7 mouse cellular contexts compared by ENCODE assay signal in genomic region chr9:37053041-37053440, GRCm38 (mm10).
DNase-seq lines count a peak whose midpoint lies in the region; ATAC-seq and TF ChIP-seq lines count a peak whose summit lies in the region.

No protein-coding gene starts in this region.

- no peak for ATAC-seq in heart, embryonic 13.5 days (ENCODE audit: extremely low read depth, insufficient number of reproducible peaks, low FRiP score, low TSS enrichment)
- peak; percentile 36; the same call in 1 of the 2 replicates for ATAC-seq in limb, embryonic 11.5 days (ENCODE audit: insufficient number of reproducible peaks, low FRiP score, low TSS enrichment, low read depth)

- H3K27me3 ChIP-seq in ES-Bruce4 (ENCODE audit: control insufficient read depth, insufficient read depth, low read length, poor library complexity, severe bottlenecking) = no peaks in the 10 kb centered on the region
- H3K27me3 ChIP-seq in heart, embryonic 13.5 days (replicated peaks) = no peaks in the 10 kb centered on the region
- peaks cover 5% of the 10 kb centered on the region; the same call in 1 of the 2 replicates for H3K27me3 ChIP-seq in limb, embryonic 11.5 days (ENCODE audit: control insufficient read depth, insufficient read depth, low read length)

- peak; percentile 4 for DNase-seq in 416B (ENCODE audit: low read depth)
- peak; percentile 75 for DNase-seq in limb, embryonic 11.5 days (ENCODE audit: low spot score)
- no peak for DNase-seq in spleen, postnatal 4 days (ENCODE audit: low spot score in 2 of 2)
- no peak for DNase-seq in layer of hippocampus, postnatal 25 days (ENCODE audit: extremely low spot score in 1 of 2, low spot score in 1 of 2)
- no peak for DNase-seq in cerebellum, postnatal 36 days

- TF ChIP-seq EP300 in ES-Bruce4 (IDR thresholded peaks at IDR 0.05; ENCODE audit: insufficient read depth, low read depth, low read length) = no peak

- WGBS in heart, embryonic 13.5 days = 34% methylated on average over 6 of the region's 6 CpGs
- WGBS in limb, embryonic 11.5 days = 9% methylated on average over 6 of the region's 6 CpGs

- H3K36me3 ChIP-seq in ES-Bruce4 (ENCODE audit: control insufficient read depth, insufficient read depth, low read length, poor library complexity, severe bottlenecking) = no peaks in the 10 kb centered on the region
- no peaks in the 10 kb centered on the region for H3K36me3 ChIP-seq in heart, embryonic 13.5 days
- no peaks in the 10 kb centered on the region for H3K36me3 ChIP-seq in limb, embryonic 11.5 days (ENCODE audit: control insufficient read depth, insufficient read depth, low read length)

- H3K4me1 ChIP-seq in ES-Bruce4 (ENCODE audit: control insufficient read depth, insufficient read depth, low read length) = peaks cover 2% of the 10 kb centered on the region
- peaks cover 28% of the 10 kb centered on the region for H3K4me1 ChIP-seq in heart, embryonic 13.5 days
- H3K4me1 ChIP-seq in limb, embryonic 11.5 days (ENCODE audit: control insufficient read depth, insufficient read depth, low read length) = peaks cover 42% of the 10 kb centered on the region

- no peak for TF ChIP-seq CTCF in ES-Bruce4 (IDR thresholded peaks at IDR 0.05; ENCODE audit: low read depth, low read length)

- H3K4me2 ChIP-seq in heart, embryonic 13.5 days = peak overlapping the region; percentile 40
- H3K4me2 ChIP-seq in limb, embryonic 11.5 days (ENCODE audit: low read depth, severe bottlenecking) = 0 out of 2 replicates have a peak overlapping the region, but pooled peaks have one; percentile 42

- H3K9ac ChIP-seq in ES-Bruce4 (ENCODE audit: low read depth, poor library complexity, severe bottlenecking) = no peak overlapping the region
- no peak overlapping the region for H3K9ac ChIP-seq in heart, embryonic 13.5 days
- no peak overlapping the region for H3K9ac ChIP-seq in limb, embryonic 11.5 days (ENCODE audit: low read length)

- H3K9me3 ChIP-seq in ES-Bruce4 (replicated peaks; ENCODE audit: control insufficient read depth, insufficient read depth, low read length, poor library complexity, severe bottlenecking) = no peaks in the 10 kb centered on the region
- H3K9me3 ChIP-seq in heart, embryonic 13.5 days = no peaks in the 10 kb centered on the region
- H3K9me3 ChIP-seq in limb, embryonic 11.5 days (ENCODE audit: control insufficient read depth, low read length) = no peaks in the 10 kb centered on the region

- peak overlapping the region; percentile 59 for H3K27ac ChIP-seq in ES-Bruce4 (ENCODE audit: insufficient read depth, low read length)
- H3K27ac ChIP-seq in heart, embryonic 13.5 days (replicated peaks) = peak overlapping the region; percentile 66
- peak overlapping the region; percentile 92 for H3K27ac ChIP-seq in limb, embryonic 11.5 days (replicated peaks; ENCODE audit: low read depth, low read length)

- no peak for TF ChIP-seq POLR2A in ES-Bruce4 (IDR thresholded peaks at IDR 0.05; ENCODE audit: insufficient read depth, low read length)

- H3K4me3 ChIP-seq in ES-Bruce4 (ENCODE audit: low read depth, low read length) = no peak overlapping the region
- no peak overlapping the region for H3K4me3 ChIP-seq in heart, embryonic 13.5 days
- no peak overlapping the region for H3K4me3 ChIP-seq in limb, embryonic 11.5 days (ENCODE audit: low read depth, low read length)

Comparison
In these comparisons a context has a peak if more than half of its experiments do, and no peak if none do; other contexts are left out.
1. DNase-seq: peak in 416B (single experiment) and limb, embryonic 11.5 days (single experiment); none in spleen, postnatal 4 days (0 of 2), layer of hippocampus, postnatal 25 days (0 of 2) and cerebellum, postnatal 36 days (0 of 2).
2. Peak in every context shown above with its lines, with median percentiles within 50 percentile points of each other: H3K27ac ChIP-seq.